Mouse (Mus musculus) telencephalon, adult 2 months (tissue): ENCODE results near the gene Gm9844.
"Not testable (repeated sequence)": the region's sequence is repeated elsewhere in the genome, so short reads cannot be mapped to it uniquely, and the experiment has no call there.

Experiments used
- DNase-seq: peaks from one replicate; pipeline ENCODE4 v3.0.0-alpha.2; 2011; ENCODE audit warnings: low read depth, low spot score

Gm9844 gene

GRCm38 (mm10) chr7:24869080-24869479, 7.1 kb downstream of the Gm9844 start:
- DNase-seq = no peak

GRCm38 (mm10) chr7:24869532-24870165, 7.6 kb downstream of the Gm9844 start, which contains the start of the genes Lypd4 and Dmrtc2:
TSS of gene Lypd4 (minus strand) at chr7:24869941.
TSS of gene Dmrtc2 (plus strand) at chr7:24870057.
- DNase-seq = no peak

DNA sequence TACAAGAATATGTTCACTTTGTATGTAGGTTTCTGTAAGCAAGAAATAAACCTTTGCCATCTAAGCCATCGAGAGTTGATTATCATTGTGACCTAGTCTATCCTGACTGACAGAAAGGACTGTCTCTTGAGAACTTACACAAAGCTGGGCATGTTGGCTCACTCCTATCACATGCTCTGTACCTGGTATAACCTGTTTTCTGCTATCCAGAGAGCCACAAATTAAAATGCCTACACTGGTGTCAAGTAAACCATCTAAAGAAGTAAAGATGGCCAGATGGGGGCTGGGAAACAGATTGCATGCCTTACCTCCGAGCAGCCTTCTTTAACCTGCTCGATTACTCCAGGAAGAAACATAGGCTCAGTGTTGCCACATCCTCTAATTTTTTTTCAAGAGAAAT, 15.6 kb downstream of the Gm9844 start:
- DNase-seq = no peak

DNA sequence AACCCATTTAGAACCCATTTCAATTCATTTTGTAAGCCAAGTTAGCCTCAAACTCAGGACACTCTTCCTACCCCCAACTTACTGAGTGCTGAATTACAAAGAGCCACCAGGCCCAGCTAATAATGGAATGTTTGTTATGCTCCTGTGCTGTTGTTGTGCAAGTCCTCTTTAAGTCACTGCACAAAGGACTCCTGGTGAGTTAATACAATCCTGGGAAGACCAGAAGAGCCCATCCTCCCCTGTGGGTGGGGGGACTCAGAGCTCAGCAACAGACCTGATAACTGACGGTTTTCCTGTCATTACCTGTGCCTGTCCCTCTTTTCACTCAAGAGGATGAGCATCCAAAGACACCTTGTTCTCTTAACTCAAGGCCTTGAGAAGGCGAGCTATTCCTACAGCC, 17.6 kb downstream of the Gm9844 start:
- no peak for DNase-seq

- no peak for DNase-seq
Observed at GRCm38 (mm10) chr7:24882416-24883199, 20.6 kb downstream of the Gm9844 start.

- DNase-seq = peak; percentile 99
Observed at GRCm38 (mm10) chr7:24883896-24884692, 22.1 kb downstream of the Gm9844 start, which contains the start of gene Rps19. TSS of gene Rps19 (plus strand) at chr7:24884371.

DNA sequence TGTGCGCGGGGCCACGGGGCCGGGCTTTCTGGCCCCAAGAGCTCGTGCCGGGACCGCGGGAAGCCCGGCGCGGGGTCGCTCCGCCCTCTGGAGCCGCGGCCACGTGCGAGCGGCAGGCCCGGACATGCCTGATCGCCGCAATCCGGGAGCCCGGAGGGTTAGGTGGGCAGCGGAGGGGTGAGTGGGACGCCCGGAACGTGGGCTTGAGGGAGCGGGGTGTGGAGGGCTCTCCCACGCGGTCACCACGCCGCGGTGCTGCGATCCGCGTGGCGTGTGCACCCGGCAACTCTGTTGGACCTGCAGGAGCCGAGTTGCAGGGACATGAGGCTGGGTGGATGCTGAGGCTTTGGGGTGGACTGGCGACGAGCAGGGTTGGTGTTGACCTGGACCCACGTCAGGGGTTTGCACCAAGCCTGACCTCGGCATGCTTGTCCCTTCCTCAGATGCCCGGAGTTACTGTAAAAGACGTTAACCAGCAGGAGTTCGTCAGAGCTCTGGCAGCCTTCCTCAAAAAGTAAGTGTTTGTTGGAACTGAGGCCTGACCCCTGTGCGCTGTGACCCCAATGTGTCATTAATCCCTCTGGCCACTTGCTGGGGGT, 22.8 kb downstream of the Gm9844 start:
- DNase-seq = no peak

DNA sequence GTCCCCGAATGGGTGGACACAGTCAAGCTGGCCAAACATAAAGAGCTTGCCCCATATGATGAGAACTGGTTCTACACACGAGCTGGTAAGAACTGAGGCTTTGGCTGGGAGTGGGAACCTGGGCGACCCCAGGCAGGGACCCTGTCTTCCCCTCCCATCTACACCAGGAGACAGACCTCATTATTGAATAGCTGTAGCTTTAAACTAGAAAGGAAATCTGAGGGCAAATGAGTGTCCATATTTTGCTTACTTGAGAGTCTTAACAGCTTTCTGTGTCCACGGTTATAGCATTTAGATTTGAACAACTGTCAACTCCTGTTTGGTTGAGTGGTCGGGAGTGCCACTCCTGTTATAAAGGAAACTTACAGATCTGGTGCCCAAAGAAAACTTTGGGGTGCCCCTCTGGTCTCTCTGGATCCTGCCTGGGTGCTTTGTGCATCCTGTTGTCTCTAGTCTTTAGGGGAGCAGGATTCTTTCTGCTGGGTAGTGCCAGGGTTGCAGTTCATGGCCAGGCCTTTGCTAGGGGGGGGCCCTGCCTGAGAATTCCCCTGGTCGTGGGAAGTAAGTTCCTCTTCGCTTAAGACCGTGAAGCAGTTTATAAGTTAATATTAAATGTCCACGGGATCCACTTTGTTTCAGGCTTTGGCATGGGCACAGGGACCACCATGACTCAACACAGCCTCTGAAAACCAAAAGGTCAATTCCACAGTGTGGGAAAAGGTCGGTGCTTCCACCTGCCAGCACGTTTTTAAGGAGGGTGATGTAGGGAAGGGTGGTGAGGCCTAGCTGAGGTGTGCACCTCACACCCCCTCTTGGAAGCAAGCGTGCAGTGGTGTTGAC, 23.7 kb downstream of the Gm9844 start:
- DNase-seq = no peak

DNA sequence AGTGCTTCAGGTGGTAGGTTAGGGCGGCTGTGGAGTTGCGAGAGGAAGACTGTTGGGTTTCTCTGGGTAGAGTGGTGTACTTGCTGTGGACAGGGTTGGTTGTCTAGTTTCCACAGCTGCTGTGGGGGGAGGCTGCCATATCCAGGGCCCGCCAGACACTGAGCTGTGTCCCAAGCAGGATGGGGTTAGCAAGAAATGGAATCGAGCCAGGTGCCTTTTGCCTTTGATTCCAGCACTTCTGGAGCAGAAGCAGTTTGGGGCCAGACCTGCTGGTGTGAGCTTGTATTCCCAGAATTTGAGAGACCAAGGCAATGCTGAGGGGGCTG, 24.3 kb downstream of the Gm9844 start:
- DNase-seq = no peak

DNA sequence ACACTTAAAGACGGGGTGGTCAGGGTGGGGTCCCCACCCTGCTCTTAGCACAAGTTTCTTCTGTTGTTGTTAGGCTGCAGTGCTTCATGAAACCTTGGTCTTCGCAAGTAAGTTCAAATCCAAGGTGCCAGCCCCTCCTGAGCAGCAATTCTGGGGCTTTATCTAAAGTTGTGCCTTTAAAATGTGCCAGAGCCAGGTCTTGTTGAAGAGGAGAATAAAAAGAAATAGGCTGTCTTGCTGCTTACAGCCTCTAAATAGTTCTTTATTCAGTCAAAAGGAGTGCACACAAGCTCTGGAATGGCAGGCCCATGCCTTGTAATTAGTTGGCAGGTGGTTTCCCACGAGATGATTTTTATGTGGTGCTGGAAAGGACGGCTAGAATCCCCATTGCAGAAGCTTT, 25.1 kb downstream of the Gm9844 start:
- no peak for DNase-seq

DNA sequence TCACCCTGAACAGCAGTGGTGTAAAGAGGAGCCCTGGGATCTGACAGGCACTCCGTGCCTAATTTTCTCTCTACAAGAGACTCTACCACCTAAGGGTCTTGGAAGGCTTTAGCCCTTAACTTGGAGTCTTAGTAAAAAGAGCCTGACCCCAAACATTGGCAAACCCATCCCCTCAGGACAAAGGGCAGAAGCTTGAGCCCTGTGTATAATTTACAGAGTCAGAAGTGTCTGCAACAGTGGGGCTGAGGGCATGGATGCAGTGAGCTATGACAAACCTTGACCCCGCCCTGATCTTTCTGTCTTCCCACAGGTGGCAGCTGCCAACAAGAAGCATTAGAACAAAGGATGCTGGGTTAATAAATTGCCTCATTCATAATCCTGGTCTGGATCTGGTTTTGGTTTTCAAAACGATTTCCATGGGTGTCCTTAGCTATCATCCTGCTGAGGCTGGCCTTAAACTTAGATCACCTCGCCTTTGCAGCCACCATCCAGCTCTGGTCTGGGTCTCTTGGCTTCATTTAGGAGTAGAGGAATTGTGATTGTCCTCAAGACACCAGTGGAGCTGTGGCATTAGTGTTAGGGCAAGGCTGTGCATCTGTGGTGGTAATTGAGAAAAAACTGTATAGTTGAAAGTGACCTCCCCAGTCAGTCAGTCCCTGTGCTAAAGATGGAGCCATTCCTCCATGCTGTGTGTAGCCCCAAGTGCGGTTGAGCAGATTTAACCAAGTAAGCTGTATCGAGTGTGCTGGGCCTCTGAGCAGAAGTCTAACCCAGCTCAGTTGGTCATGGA, 27.6 kb downstream of the Gm9844 start:
- no peak for DNase-seq

DNA sequence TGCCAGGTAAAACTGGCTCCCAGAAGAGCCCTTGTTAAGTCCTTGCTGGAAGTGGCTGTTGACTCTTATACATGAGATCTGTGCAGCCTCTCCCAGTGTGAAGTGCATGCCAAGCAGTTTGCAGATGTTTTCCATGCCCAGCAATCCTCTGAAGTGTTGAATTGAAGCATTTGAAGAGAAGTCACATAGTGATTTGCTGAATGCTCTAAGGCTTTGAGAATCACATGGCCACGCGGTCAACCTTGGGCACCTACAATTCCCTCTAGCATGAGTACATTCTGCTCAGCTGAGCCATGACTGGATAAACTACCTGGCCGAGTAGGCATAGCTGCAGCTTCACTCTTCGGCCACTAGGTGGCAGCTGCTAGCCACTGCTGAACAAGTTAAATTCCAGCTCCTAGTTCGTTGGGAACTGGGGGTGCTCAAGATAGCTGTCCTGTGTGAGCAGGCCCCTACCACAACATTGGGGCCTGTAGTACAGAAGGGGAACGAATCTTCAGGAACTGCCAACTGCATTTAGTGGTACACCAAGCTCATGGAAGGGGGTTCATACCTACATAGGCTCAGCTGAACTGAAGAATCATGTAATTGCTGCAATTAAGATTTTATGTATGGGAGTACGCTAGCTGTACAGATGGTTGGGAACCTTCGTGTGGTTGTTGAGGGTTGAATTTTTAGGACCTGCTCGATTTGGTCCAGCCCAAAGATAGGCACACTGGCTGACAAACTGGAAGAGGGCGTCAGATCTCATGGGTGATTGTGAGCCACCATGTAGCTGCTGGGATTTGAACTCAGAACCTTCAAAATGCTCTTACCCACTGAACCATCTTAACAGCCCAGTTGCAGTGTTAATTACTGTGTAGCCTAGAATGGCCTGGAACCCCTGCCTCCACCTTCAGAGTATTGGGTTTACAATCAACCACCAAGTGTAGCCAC, 28.5 kb downstream of the Gm9844 start:
- peak; percentile 49 for DNase-seq

- DNase-seq = no peak
Observed at GRCm38 (mm10) chr7:24891241-24892124, 29.5 kb downstream of the Gm9844 start.

DNA sequence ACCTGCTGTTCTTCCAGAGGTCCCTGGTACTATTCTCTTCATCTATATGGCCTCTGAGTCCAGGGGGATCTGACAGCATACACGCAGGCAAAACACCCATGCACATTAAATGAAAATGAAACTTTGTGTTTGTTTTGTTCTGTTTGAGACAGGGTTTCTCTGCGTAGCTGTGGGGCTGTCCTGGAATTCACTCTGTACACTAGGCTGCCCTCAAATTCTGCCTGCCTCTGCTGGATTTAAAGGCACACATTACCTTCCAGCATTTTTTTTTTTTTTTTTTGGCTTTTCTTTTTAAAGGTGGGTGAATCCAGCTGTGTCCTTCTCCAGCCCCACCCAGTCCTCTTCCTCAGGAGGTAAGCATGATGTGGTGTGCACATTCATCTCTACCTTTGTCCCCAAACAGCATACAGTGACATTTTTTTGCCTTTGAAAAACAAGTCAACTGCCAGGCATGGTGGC, 30.1 kb downstream of the Gm9844 start:
- no peak for DNase-seq

- DNase-seq = not testable (repeated sequence)
Observed at GRCm38 (mm10) chr7:24895749-24896148, 33.7 kb downstream of the Gm9844 start.

DNA sequence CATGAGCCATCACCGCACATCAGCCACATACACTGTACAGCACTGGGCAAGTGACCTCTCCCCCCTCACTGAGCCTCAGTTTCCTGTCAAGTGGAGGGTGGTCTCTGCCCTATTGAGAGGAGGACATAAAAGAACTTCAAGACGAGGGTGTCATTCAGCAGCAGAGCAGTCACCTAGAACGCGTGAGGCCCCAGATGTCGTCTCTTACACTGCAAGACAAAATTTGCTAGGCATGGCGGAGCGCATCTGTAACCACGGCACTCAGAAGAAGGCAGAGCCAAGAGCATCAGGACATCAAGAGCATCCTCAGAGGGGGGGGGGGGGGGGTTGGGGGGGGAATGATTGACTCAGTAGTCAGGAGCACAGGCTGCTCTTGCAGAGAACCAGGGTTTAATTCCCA, 34.3 kb downstream of the Gm9844 start:
- DNase-seq = no peak

GRCm38 (mm10) chr7:24897224-24897623, 35.2 kb downstream of the Gm9844 start, which contains the start of gene Cd79a:
TSS of gene Cd79a (plus strand) at chr7:24897381.
- no peak for DNase-seq

GRCm38 (mm10) chr7:24897959-24898358, 35.9 kb downstream of the Gm9844 start:
- DNase-seq = no peak
